7 mouse cellular contexts compared by ENCODE assay signal in the genomic region with DNA sequence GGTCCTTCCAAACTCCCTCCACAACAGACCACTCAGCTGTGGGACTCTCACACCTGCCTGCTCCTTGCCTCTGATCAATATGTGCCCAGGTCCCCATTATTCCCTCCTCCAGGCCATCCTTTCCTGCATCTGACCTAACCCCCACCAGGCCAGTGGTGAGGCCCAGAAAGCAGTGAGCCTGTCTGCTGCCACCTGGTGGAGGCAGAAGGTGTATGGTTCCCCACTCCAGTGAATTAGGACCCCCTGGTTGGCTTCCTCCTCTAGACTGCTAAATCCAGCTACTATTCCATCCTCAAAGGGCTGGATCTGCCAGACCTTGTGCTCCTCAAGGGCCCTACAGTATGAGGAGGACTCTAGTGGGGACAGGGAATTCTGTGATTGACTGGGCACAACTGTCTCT.
A peak's percentile ranks its signal among the peaks of the same experiment; 100 is the strongest.
DNase-seq lines count a peak whose midpoint lies in the region; ATAC-seq and TF ChIP-seq lines count a peak whose summit lies in the region.

No protein-coding gene starts in this region.

- TF ChIP-seq CTCF in intestine, postnatal 0 days (IDR thresholded peaks at IDR 0.05; ENCODE audit: low read depth), result peak; percentile 91

- no peaks in the 10 kb centered on the region for H3K4me1 ChIP-seq in forebrain, embryonic 11.5 days (replicated peaks; ENCODE audit: control insufficient read depth, insufficient read depth, low read length)
- no peaks in the 10 kb centered on the region for H3K4me1 ChIP-seq in intestine, postnatal 0 days (replicated peaks; ENCODE audit: control insufficient read depth, insufficient read depth, low read length)
- H3K4me1 ChIP-seq in lung, embryonic 15.5 days, result no peaks in the 10 kb centered on the region

- no peak overlapping the region for H3K9ac ChIP-seq in forebrain, embryonic 11.5 days (ENCODE audit: low read length)
- H3K9ac ChIP-seq in intestine, postnatal 0 days (ENCODE audit: low read depth, low read length), result no peak overlapping the region
- no peak overlapping the region for H3K9ac ChIP-seq in lung, embryonic 15.5 days

- no peaks in the 10 kb centered on the region for H3K27me3 ChIP-seq in forebrain, embryonic 11.5 days (ENCODE audit: control insufficient read depth, insufficient read depth, low read length)
- no peaks in the 10 kb centered on the region for H3K27me3 ChIP-seq in intestine, postnatal 0 days (replicated peaks; ENCODE audit: control insufficient read depth, insufficient read depth, low read length)
- no peaks in the 10 kb centered on the region for H3K27me3 ChIP-seq in lung, embryonic 15.5 days

- no peak for ATAC-seq in forebrain, embryonic 11.5 days (replicated peaks; ENCODE audit: low FRiP score)
- ATAC-seq in intestine, postnatal 0 days, result no peak
- 0 out of 2 replicates have a peak, but pooled peaks have one; percentile 7 for ATAC-seq in lung, embryonic 15.5 days (ENCODE audit: borderline replicate concordance, extremely low read depth, low FRiP score, low TSS enrichment)

- DNase-seq in urinary bladder, adult 2 months (ENCODE audit: low spot score), result peak; percentile 28
- no peak for DNase-seq in urinary bladder, postnatal 4 days (ENCODE audit: low spot score in 2 of 2)
- DNase-seq in adrenal gland, postnatal 25 days, result peak; percentile 56
- DNase-seq in forebrain, embryonic 11.5 days (ENCODE audit: low spot score), result peak; percentile 80
- DNase-seq in right cerebral cortex, postnatal 14 days, result peak; percentile 71

- H3K4me3 ChIP-seq in forebrain, embryonic 11.5 days (ENCODE audit: low read depth, low read length), result no peak overlapping the region
- no peak overlapping the region for H3K4me3 ChIP-seq in intestine, postnatal 0 days (ENCODE audit: low read depth, low read length)
- no peak overlapping the region for H3K4me3 ChIP-seq in lung, embryonic 15.5 days

- H3K27ac ChIP-seq in forebrain, embryonic 11.5 days (ENCODE audit: low read depth, low read length), result no peak overlapping the region
- H3K27ac ChIP-seq in intestine, postnatal 0 days (ENCODE audit: low read depth, low read length), result no peak overlapping the region
- no peak overlapping the region for H3K27ac ChIP-seq in lung, embryonic 15.5 days

- no peak overlapping the region for H3K4me2 ChIP-seq in forebrain, embryonic 11.5 days (ENCODE audit: low read depth, low read length, severe bottlenecking)
- no peak overlapping the region for H3K4me2 ChIP-seq in intestine, postnatal 0 days (replicated peaks; ENCODE audit: low read depth)
- no peak overlapping the region for H3K4me2 ChIP-seq in lung, embryonic 15.5 days

- no peaks in the 10 kb centered on the region for H3K9me3 ChIP-seq in forebrain, embryonic 11.5 days (ENCODE audit: control insufficient read depth, low read length)
- H3K9me3 ChIP-seq in intestine, postnatal 0 days (ENCODE audit: control insufficient read depth), result no peaks in the 10 kb centered on the region
- H3K9me3 ChIP-seq in lung, embryonic 15.5 days, result no peaks in the 10 kb centered on the region

- no peaks in the 10 kb centered on the region; the same call in 1 of the 2 replicates for H3K36me3 ChIP-seq in forebrain, embryonic 11.5 days (ENCODE audit: control insufficient read depth, insufficient read depth, low read length)
- H3K36me3 ChIP-seq in intestine, postnatal 0 days (ENCODE audit: control insufficient read depth, insufficient read depth), result no peaks in the 10 kb centered on the region
- H3K36me3 ChIP-seq in lung, embryonic 15.5 days, result no peaks in the 10 kb centered on the region

Comparison
In these comparisons a context has a peak if more than half of its experiments do, and no peak if none do; other contexts are left out.
1. DNase-seq: peak in urinary bladder, adult 2 months (single experiment), adrenal gland, postnatal 25 days (single experiment), forebrain, embryonic 11.5 days (single experiment) and right cerebral cortex, postnatal 14 days (single experiment); none in urinary bladder, postnatal 4 days (0 of 2).